Mouse (Mus musculus): ENCODE results near the gene Aarsd1.

DNA sequence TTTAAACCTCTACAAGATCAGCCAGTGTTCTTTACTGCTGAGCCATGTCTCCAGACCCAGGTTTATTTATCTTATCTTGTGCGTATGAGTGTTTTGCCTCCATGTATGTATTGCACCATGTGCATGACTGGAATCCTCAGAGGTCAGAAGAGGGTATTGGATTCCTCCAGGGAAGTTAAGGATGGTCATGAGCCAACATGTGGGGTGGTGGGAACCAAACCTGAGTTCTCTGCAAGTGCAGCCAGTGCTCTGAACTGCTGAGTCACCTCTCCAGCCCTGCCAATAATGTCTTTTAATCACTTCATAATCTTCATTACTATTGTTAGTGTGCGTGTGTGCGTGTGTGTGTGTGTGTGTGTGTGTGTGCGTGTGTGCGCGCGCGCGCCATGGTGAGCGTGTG lies 34.1 kb upstream of the Aarsd1 start:
- no peak for TF ChIP-seq POLR2A (IDR thresholded peaks at IDR 0.05; ENCODE audit: borderline replicate concordance, extremely low read depth, low read depth, low read length)
- TF ChIP-seq CTCF (IDR thresholded peaks at IDR 0.05; ENCODE audit: insufficient read depth, low read length) = no peak
